Mouse (Mus musculus): ENCODE results near the gene Ankrd28.

Gene Ankrd28

GRCm38 (mm10) chr14:31651206-31651605, 179.2 kb downstream of the Ankrd28 start:
- DNase-seq (ENCODE audit: low read depth, low spot score): no peak

GRCm38 (mm10) chr14:31650347-31650746, 180.1 kb downstream of the Ankrd28 start:
- DNase-seq (ENCODE audit: low read depth, low spot score): no peak

All from embryo, embryonic 11.5 days (tissue).